Mouse (Mus musculus) neural tube, embryonic 13.5 days (tissue): Measurements from ENCODE around the gene Lhx5. TPM values are rescaled to one million over a fixed set of nuclear protein-coding genes. Genes with fewer than 3 reads are reported as not detected.

ENCODE experiments used
- polyA plus RNA-seq: library from polyadenylated mRNA; unstranded; fragments of >200 nt; fragmentation: Nextera tagmentation; extraction: Ambion mirVana; gene quantifications from 2 replicates; pipeline ENCODE4 v1.2.1, GENCODE M21; 2015

Lhx5 gene
- polyA plus RNA-seq, 1 experiment from 2014 or later = 42.0 TPM

Other genes with a start within 250 kb of the Lhx5 start
- gene Sdsl, start 41.1 kb downstream of the Lhx5 start, polyA plus RNA-seq = 5.2 and 6.9 TPM in 2 replicates
- gene Sds, start 44.8 kb downstream of the Lhx5 start, polyA plus RNA-seq = not detected in 2 replicates
- gene Plbd2, start 71.9 kb downstream of the Lhx5 start, polyA plus RNA-seq = 35.8 and 42.8 TPM in 2 replicates
- 3.0 and 3.6 TPM in 2 replicates for gene Slc8b1, start 79.5 kb downstream of the Lhx5 start, polyA plus RNA-seq
- 22.4 and 22.5 TPM in 2 replicates for gene Tpcn1, start 157.0 kb downstream of the Lhx5 start, polyA plus RNA-seq
- gene Iqcd, start 157.3 kb downstream of the Lhx5 start, polyA plus RNA-seq = 0.94 and 1.0 TPM in 2 replicates
- 19.9 and 25.1 TPM in 2 replicates for gene Rita1, start 180.9 kb downstream of the Lhx5 start, polyA plus RNA-seq
- gene Ddx54, start 181.0 kb downstream of the Lhx5 start, polyA plus RNA-seq = 44.6 and 45.7 TPM in 2 replicates
- gene Cfap73, start 202.5 kb downstream of the Lhx5 start, polyA plus RNA-seq = not detected in 2 replicates
- gene Rasal1, start 217.1 kb downstream of the Lhx5 start, polyA plus RNA-seq = 0.31 TPM in 1 of 2 replicates, not detected in the other